In the genomic region with DNA sequence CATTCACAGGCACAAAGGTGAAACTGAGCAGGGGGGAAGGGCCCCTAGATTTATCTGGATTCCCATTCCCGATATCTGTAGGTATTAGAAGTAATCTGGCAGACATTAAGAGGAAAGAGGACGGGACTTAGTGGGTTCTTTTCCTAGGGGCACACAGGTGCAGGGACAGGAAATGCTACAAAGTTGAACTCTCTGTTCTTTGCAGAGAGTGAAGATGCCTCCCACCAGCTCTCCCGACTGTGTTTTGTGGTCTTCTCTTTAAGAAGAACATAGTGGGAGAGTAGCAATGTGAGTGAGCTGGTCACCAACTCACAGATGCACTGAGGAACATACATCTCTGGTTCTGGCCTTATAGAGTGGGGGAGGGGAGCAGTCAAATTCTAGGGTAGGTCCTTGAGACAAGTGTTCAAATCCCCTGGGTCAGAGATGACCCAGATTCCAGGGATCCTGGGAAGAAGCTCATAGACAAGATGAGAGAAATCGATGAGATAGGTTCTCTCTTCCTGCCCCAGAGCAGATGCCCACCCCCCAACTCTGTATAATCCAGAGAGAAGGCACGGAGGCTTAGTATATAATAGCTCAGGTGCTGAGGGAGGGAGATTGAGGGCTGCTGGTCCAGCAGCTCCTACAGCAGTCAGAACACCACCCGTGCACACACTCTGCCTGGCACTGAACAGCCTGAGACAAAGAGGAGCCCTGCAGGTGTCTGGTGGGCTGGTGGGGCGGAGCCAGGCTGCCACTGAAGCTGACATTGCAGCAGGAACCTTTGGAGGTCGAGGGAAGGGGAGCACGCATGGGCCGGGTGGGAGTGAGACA, we compare ENCODE assay signal across 8 mouse cellular contexts. TPM values are rescaled to one million over a fixed set of nuclear protein-coding genes. Genes with fewer than 3 reads are reported as not detected.
DNase-seq lines count a peak whose midpoint lies in the region; ATAC-seq lines count a peak whose summit lies in the region.

No protein-coding gene starts in this region.

- H3K27me3 ChIP-seq in forebrain, embryonic 10.5 days (ENCODE audit: poor library complexity, severe bottlenecking) = peaks cover 74% of the 10 kb centered on the region
- no peaks in the 10 kb centered on the region for H3K27me3 ChIP-seq in limb, embryonic 13.5 days

- no peak for ATAC-seq in limb, embryonic 13.5 days (ENCODE audit: low FRiP score, low read depth)

- peak overlapping the region; percentile 92 for H3K27ac ChIP-seq in forebrain, embryonic 10.5 days
- H3K27ac ChIP-seq in limb, embryonic 13.5 days = no peak overlapping the region

- H3K9me3 ChIP-seq in forebrain, embryonic 10.5 days = no peaks in the 10 kb centered on the region
- no peaks in the 10 kb centered on the region for H3K9me3 ChIP-seq in limb, embryonic 13.5 days

- no peaks in the 10 kb centered on the region for H3K36me3 ChIP-seq in forebrain, embryonic 10.5 days (replicated peaks)
- H3K36me3 ChIP-seq in limb, embryonic 13.5 days = no peaks in the 10 kb centered on the region

- intact Hi-C loops in left cerebral cortex, postnatal 4 days (cut with DNase I) = loop anchor here (2.0 kb wide), 1 partner anchor 82 kb away; a partner anchor contains a TSS

- H3K9ac ChIP-seq in limb, embryonic 13.5 days = peak overlapping the region; percentile 87

- WGBS in forebrain, embryonic 10.5 days = 29% methylated on average over 10 of the region's 10 CpGs
- 29% methylated on average over 10 of the region's 10 CpGs for WGBS in limb, embryonic 13.5 days

- H3K4me1 ChIP-seq in forebrain, embryonic 10.5 days = peaks cover 87% of the 10 kb centered on the region
- H3K4me1 ChIP-seq in limb, embryonic 13.5 days = peaks cover 91% of the 10 kb centered on the region

- peak overlapping the region; percentile 92 for H3K4me3 ChIP-seq in forebrain, embryonic 10.5 days
- peak overlapping the region; percentile 85 for H3K4me3 ChIP-seq in limb, embryonic 13.5 days

- peak overlapping the region; percentile 87 for H3K4me2 ChIP-seq in limb, embryonic 13.5 days (replicated peaks)

- peak; percentile 67 for DNase-seq in left cerebral cortex, postnatal 4 days
- no peak for DNase-seq in left cerebral cortex, adult 11 months (ENCODE audit: low spot score)
- no peak for DNase-seq in forebrain, embryonic 10.5 days (ENCODE audit: extremely low spot score, low spot score)
- DNase-seq in retina, postnatal 7 days (ENCODE audit: low read depth, low spot score) = peak; percentile 63
- no peak for DNase-seq in spleen, postnatal 14 days (ENCODE audit: low spot score in 2 of 2)
- no peak for DNase-seq in spleen, adult 18-20 months
- DNase-seq in testis, postnatal 14 days (ENCODE audit: low spot score) = no peak

RNA-seq across cellular contexts. Expression of a gene that starts 1.4 kb away (rescaled TPM):
- total RNA-seq in left cerebral cortex, postnatal 4 days (2021) = 100 to 1,000 TPM; 320 to 326 TPM
- 5.8 and 8.8 TPM in 2 replicates for polyA plus RNA-seq in forebrain, embryonic 10.5 days (2016; fragmentation: Nextera tagmentation; extraction: Ambion mirVana)
- polyA plus RNA-seq in limb, embryonic 13.5 days (2015; fragmentation: Nextera tagmentation; extraction: Ambion mirVana) = 5.5 and 5.6 TPM in 2 replicates

Comparison
In these comparisons a context has a peak if more than half of its experiments do, and no peak if none do; other contexts are left out.
1. DNase-seq: peak in left cerebral cortex, postnatal 4 days (single experiment) and retina, postnatal 7 days (single experiment); none in left cerebral cortex, adult 11 months (single experiment), forebrain, embryonic 10.5 days (single experiment), spleen, postnatal 14 days (0 of 2), spleen, adult 18-20 months (0 of 2) and testis, postnatal 14 days (single experiment).